Mouse (Mus musculus) neural tube, embryonic 11.5 days (tissue): Measurements from ENCODE around the gene Fgd2. TPM values are rescaled to one million over a fixed set of nuclear protein-coding genes. Genes with fewer than 3 reads are reported as not detected.

Experiments used
- polyA plus RNA-seq: library from polyadenylated mRNA; unstranded; fragments of >200 nt; fragmentation: Nextera tagmentation; extraction: Ambion mirVana; gene quantifications from 2 replicates; pipeline ENCODE4 v1.2.1, GENCODE M21; 2014

Fgd2 gene
- polyA plus RNA-seq, 1 experiment from 2014 or later: 2.8 TPM

Other genes with a start within 250 kb of the Fgd2 start
- 0.39 and 0.44 TPM in 2 replicates for gene Rab44, start 246.8 kb upstream of the Fgd2 start, polyA plus RNA-seq
- gene Cpne5, start 122.7 kb upstream of the Fgd2 start, polyA plus RNA-seq: 3.3 and 4.4 TPM in 2 replicates
- 152 and 165 TPM in 2 replicates for gene Ppil1, start 96.7 kb upstream of the Fgd2 start, polyA plus RNA-seq
- 62.2 and 69.4 TPM in 2 replicates for gene BC004004, start 92.1 kb upstream of the Fgd2 start, polyA plus RNA-seq
- gene Pi16, start 43.2 kb upstream of the Fgd2 start, polyA plus RNA-seq: 0.23 and 0.36 TPM in 2 replicates
- 402 and 441 TPM in 2 replicates for gene Mtch1, start 13.0 kb upstream of the Fgd2 start, polyA plus RNA-seq
- 23.1 and 24.3 TPM in 2 replicates for gene Pim1, start 129.8 kb downstream of the Fgd2 start, polyA plus RNA-seq
- gene Gm17657, start 188.7 kb downstream of the Fgd2 start, polyA plus RNA-seq: not detected in 2 replicates
- 19.9 and 22.1 TPM in 2 replicates for gene Tbc1d22b, start 188.9 kb downstream of the Fgd2 start, polyA plus RNA-seq
- 0.35 and 0.45 TPM in 2 replicates for gene Tmem217, start 191.5 kb downstream of the Fgd2 start, polyA plus RNA-seq